Mouse (Mus musculus): Measurements from ENCODE around the gene A830031A19Rik. TPM values are rescaled to one million over a fixed set of nuclear protein-coding genes. Genes with fewer than 3 reads are reported as not detected.

Gene A830031A19Rik
- total and polyA plus RNA-seq, 3 experiments: not detected

GRCm38 (mm10) chr11:24016647-24017179 lies 58.1 kb downstream of the A830031A19Rik start:
- Histone ChIP-seq H3K9me3 (replicated peaks; ENCODE audit: insufficient read depth, low read length) (no peaks in the 10 kb centered on the region), H3K9ac (ENCODE audit: control insufficient read depth, low read depth, low read length, poor library complexity, severe bottlenecking) (no peak overlapping the region), H3K36me3 (ENCODE audit: control insufficient read depth in 1 of 2, insufficient read depth in 2 of 2, low read length in 2 of 2) (no peaks in the 10 kb centered on the region), H3K4me3 (ENCODE audit: control insufficient read depth in 1 of 2, insufficient read depth in 1 of 2, low read depth in 2 of 2, low read length in 2 of 2) (no peak overlapping the region), H3K79me2 (ENCODE audit: control insufficient read depth, insufficient read depth, low read length, poor library complexity) (no peaks in the 10 kb centered on the region), H3K4me1 (ENCODE audit: control insufficient read depth in 1 of 2, insufficient read depth in 2 of 2, low read length in 2 of 2) (no peaks in the 10 kb centered on the region), H3K27ac (ENCODE audit: control insufficient read depth, low read depth, low read length) (no peak overlapping the region), H3K27me3 (ENCODE audit: control insufficient read depth in 1 of 2, insufficient read depth in 2 of 2, low read length in 2 of 2) (peaks cover 16 to 22% of the 10 kb centered on the region in 2 experiments)
- TF ChIP-seq ZMIZ1 (IDR thresholded peaks at IDR 0.05; ENCODE audit: low read depth, low read length) (no peak), USF2 (IDR thresholded peaks at IDR 0.05; ENCODE audit: borderline replicate concordance in 1 of 2, insufficient read depth in 1 of 2, low read depth in 1 of 2, low read length in 2 of 2) (no peak), ZNF384 (IDR thresholded peaks at IDR 0.05; ENCODE audit: low read depth, low read length) (no peak)
- DNase-seq (ENCODE audit: low read depth, low spot score): no peak

GRCm38 (mm10) chr11:24016049-24016448 lies 58.8 kb downstream of the A830031A19Rik start:
- Histone ChIP-seq H3K4me3 (ENCODE audit: control insufficient read depth in 1 of 2, insufficient read depth in 1 of 2, low read depth in 2 of 2, low read length in 2 of 2) (no peak overlapping the region), H3K27me3 (ENCODE audit: control insufficient read depth in 1 of 2, insufficient read depth in 2 of 2, low read length in 2 of 2) (peaks cover 14 to 18% of the 10 kb centered on the region in 2 experiments), H3K9me3 (replicated peaks; ENCODE audit: insufficient read depth, low read length) (no peaks in the 10 kb centered on the region), H3K9ac (ENCODE audit: control insufficient read depth, low read depth, low read length, poor library complexity, severe bottlenecking) (no peak overlapping the region), H3K27ac (ENCODE audit: control insufficient read depth, low read depth, low read length) (no peak overlapping the region), H3K36me3 (ENCODE audit: control insufficient read depth in 1 of 2, insufficient read depth in 2 of 2, low read length in 2 of 2) (no peaks in the 10 kb centered on the region), H3K79me2 (ENCODE audit: control insufficient read depth, insufficient read depth, low read length, poor library complexity) (no peaks in the 10 kb centered on the region), H3K4me1 (ENCODE audit: control insufficient read depth in 1 of 2, insufficient read depth in 2 of 2, low read length in 2 of 2) (no peaks in the 10 kb centered on the region)
- TF ChIP-seq BHLHE40 (IDR thresholded peaks at IDR 0.05; ENCODE audit: borderline replicate concordance, low read depth, low read length): no peak
- no peak for TF ChIP-seq POLR2AphosphoS2 (IDR thresholded peaks at IDR 0.05; ENCODE audit: low read length)
- no peak for TF ChIP-seq CHD1 (IDR thresholded peaks at IDR 0.05; ENCODE audit: low read depth, low read length)
- TF ChIP-seq CTCF (IDR thresholded peaks at IDR 0.05 in 2 of 3, conservative IDR thresholded peaks at IDR 0.05 in 1 of 3; ENCODE audit: control insufficient read depth in 1 of 3, insufficient read depth in 1 of 3, low read depth in 2 of 3, low read length in 3 of 3, poor library complexity in 1 of 3, severe bottlenecking in 1 of 3): no peak
- no peak for TF ChIP-seq MYC (IDR thresholded peaks at IDR 0.05; ENCODE audit: low read depth, low read length)
- TF ChIP-seq JUND (IDR thresholded peaks at IDR 0.05; ENCODE audit: low read depth, low read length): no peak
- TF ChIP-seq NELFE (IDR thresholded peaks at IDR 0.05; ENCODE audit: low read depth, low read length): no peak
- TF ChIP-seq TBP (IDR thresholded peaks at IDR 0.05; ENCODE audit: low read depth, low read length): no peak
- TF ChIP-seq NRF1 (IDR thresholded peaks at IDR 0.05; ENCODE audit: insufficient read depth, low read depth, low read length, poor library complexity, severe bottlenecking): no peak
- TF ChIP-seq ZMIZ1 (IDR thresholded peaks at IDR 0.05; ENCODE audit: low read depth, low read length): no peak
- no peak for TF ChIP-seq SMC3 (IDR thresholded peaks at IDR 0.05; ENCODE audit: low read depth, low read length)
- no peak for TF ChIP-seq RAD21 (IDR thresholded peaks at IDR 0.05; ENCODE audit: low read depth, low read length)
- no peak for TF ChIP-seq MAX (IDR thresholded peaks at IDR 0.05; ENCODE audit: low read length)
- no peak for TF ChIP-seq TAL1 (IDR thresholded peaks at IDR 0.05; ENCODE audit: low read length)
- no peak for TF ChIP-seq SIN3A (IDR thresholded peaks at IDR 0.05; ENCODE audit: low read length)
- no peak for TF ChIP-seq CHD2 (IDR thresholded peaks at IDR 0.05; ENCODE audit: low read length)
- no peak for DNase-seq (ENCODE audit: low read depth, low spot score)

Data from MEL (cell line).